Mouse (Mus musculus): ENCODE data around the gene Sec14l2.
A peak's percentile ranks its signal among the peaks of the same experiment; 100 is the strongest.

DNA sequence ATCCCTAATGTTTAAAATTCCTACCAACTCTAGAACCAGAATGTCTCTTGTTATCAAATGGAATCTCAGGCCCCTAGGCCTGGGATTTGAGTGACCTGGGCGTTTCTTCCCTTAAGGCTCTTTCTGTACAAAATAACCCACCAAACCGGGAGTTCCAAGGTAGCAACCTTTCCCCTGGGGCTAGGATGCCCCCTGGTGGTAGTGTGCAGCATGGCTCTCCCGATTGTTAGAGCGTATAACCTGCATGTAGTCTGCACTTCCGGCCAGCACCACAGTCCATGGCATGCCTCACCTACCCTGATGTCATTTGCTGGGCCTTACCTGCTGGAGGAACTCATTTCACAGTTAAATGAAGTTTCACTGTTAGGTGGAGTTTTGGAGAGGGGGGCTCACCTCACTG is 707 bp upstream of the Sec14l2 start:
- TF ChIP-seq POLR2A (IDR thresholded peaks at IDR 0.05; ENCODE audit: borderline replicate concordance, control insufficient read depth, low read depth, low read length), result no peak
- peak; percentile 82 for TF ChIP-seq CTCF (IDR thresholded peaks at IDR 0.05; ENCODE audit: control insufficient read depth, insufficient read depth, low read length)
